Mouse (Mus musculus): ENCODE measurements around the gene Tnk2.
A peak's percentile ranks its signal among the peaks of the same experiment; 100 is the strongest.
"Not testable (repeated sequence)": the region's sequence is repeated elsewhere in the genome, so short reads cannot be mapped to it uniquely, and the experiment has no call there.

Tnk2 gene

GRCm38 (mm10) chr16:32636331-32636730 lies 7.3 kb upstream of the Tnk2 start:
- DNase-seq (ENCODE audit: low read depth, low spot score): no peak

GRCm38 (mm10) chr16:32636871-32637521 lies 6.7 kb upstream of the Tnk2 start:
- DNase-seq (ENCODE audit: low read depth, low spot score): no peak

- DNase-seq (ENCODE audit: low read depth, low spot score): peak; percentile 79
These were observed 5.2 kb upstream of the Tnk2 start for GRCm38 (mm10) chr16:32638476-32638875.

- no peak for DNase-seq (ENCODE audit: low read depth, low spot score)
These were observed 3.6 kb upstream of the Tnk2 start for GRCm38 (mm10) chr16:32640096-32640495.

- not testable (repeated sequence) for DNase-seq (ENCODE audit: low read depth, low spot score)
These were observed 3.0 kb upstream of the Tnk2 start for GRCm38 (mm10) chr16:32640683-32641082.

GRCm38 (mm10) chr16:32641440-32642219 lies 2.0 kb upstream of the Tnk2 start:
- DNase-seq (ENCODE audit: low read depth, low spot score): no peak

GRCm38 (mm10) chr16:32642280-32642679 lies 1.4 kb upstream of the Tnk2 start:
- no peak for DNase-seq (ENCODE audit: low read depth, low spot score)

- DNase-seq (ENCODE audit: low read depth, low spot score): no peak
These were observed 561 bp downstream of the Tnk2 start for GRCm38 (mm10) chr16:32644069-32644800.

GRCm38 (mm10) chr16:32644801-32645170 lies 1.1 kb downstream of the Tnk2 start:
- no peak for DNase-seq (ENCODE audit: low read depth, low spot score)

GRCm38 (mm10) chr16:32645361-32645914 lies 1.8 kb downstream of the Tnk2 start:
- no peak for DNase-seq (ENCODE audit: low read depth, low spot score)

- no peak for DNase-seq (ENCODE audit: low read depth, low spot score)
These were observed 2.3 kb downstream of the Tnk2 start for GRCm38 (mm10) chr16:32646014-32646413.

- no peak for DNase-seq (ENCODE audit: low read depth, low spot score)
These were observed 4.0 kb downstream of the Tnk2 start for GRCm38 (mm10) chr16:32647712-32648111.

- DNase-seq (ENCODE audit: low read depth, low spot score): no peak
These were observed 6.8 kb downstream of the Tnk2 start for GRCm38 (mm10) chr16:32650461-32650860.

- no peak for DNase-seq (ENCODE audit: low read depth, low spot score)
These were observed 7.4 kb downstream of the Tnk2 start for GRCm38 (mm10) chr16:32650974-32651618.

GRCm38 (mm10) chr16:32654071-32654733 lies 10.5 kb downstream of the Tnk2 start:
- DNase-seq (ENCODE audit: low read depth, low spot score): no peak

GRCm38 (mm10) chr16:32655534-32655933 lies 11.9 kb downstream of the Tnk2 start:
- no peak for DNase-seq (ENCODE audit: low read depth, low spot score)

GRCm38 (mm10) chr16:32656321-32656720 lies 12.6 kb downstream of the Tnk2 start:
- DNase-seq (ENCODE audit: low read depth, low spot score): no peak

- no peak for DNase-seq (ENCODE audit: low read depth, low spot score)
These were observed 13.1 kb downstream of the Tnk2 start for GRCm38 (mm10) chr16:32656794-32657193.

GRCm38 (mm10) chr16:32657498-32658250 lies 14.0 kb downstream of the Tnk2 start:
- no peak for DNase-seq (ENCODE audit: low read depth, low spot score)

GRCm38 (mm10) chr16:32658743-32659171 lies 15.1 kb downstream of the Tnk2 start:
- no peak for DNase-seq (ENCODE audit: low read depth, low spot score)
